Mouse (Mus musculus) liver, postnatal 0 days (tissue): ENCODE data around the gene Myocd.

Source experiments
- CTCF ChIP-seq: sonication (generic); IDR thresholded peaks from 2 replicates; pipeline ENCODE4 v1.5.1; 2016; ENCODE audit warnings: antibody characterized with exemption, low read depth
- EP300 ChIP-seq: IDR thresholded peaks from 2 replicates; pipeline ENCODE4 v1.6.1; 2016; ENCODE audit warnings: antibody characterized with exemption, low read depth, mild to moderate bottlenecking

DNA sequence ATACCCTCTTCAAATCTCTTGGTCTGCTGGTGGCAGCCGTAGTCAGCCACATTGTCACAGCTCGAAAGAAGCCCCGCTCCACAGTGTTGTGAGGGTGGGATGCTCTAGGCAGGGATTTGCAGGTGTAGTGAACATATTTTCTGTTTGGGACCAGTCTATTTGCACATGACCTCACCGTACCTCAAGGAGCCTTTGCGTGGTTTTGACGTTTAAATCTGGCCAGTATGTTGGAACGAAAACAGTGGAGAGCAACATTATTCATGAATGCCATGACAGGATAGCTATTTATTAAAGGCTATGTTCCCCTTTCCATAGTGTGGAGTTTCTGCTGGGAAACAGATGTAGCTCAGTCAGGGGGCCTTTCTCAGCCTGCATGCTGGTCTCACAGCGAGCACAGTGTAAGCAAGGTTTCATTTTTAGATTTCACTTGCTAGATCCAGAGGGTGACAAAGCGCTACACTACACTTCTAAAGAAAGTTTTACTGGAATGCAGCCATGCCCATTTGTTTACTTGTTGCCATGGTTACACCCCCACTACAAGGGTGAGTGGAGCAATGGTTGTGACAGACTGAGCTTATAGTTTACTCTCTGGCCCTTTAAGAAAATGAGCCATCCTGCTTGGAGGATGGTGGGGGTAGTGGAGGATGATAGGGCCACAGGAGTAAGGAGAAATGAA is 54.7 kb downstream of the Myocd start:
- TF ChIP-seq EP300 (no peak), CTCF (no peak)
